Mouse (Mus musculus) right cerebral cortex, adult 18-20 months (tissue): ENCODE measurements around the gene Cenpk.
"Not testable (repeated sequence)": the region's sequence is repeated elsewhere in the genome, so short reads cannot be mapped to it uniquely, and the experiment has no call there.

Experiments
- DNase-seq: peaks from one replicate; pipeline ENCODE4 v3.0.0; 2022; ENCODE audit warnings: mixed read lengths

Cenpk gene

GRCm38 (mm10) chr13:104228384-104229066 is at the start of gene Cenpk, which contains the start of gene Ppwd1:
Cenpk (plus strand) TSS chr13:104228611.
Ppwd1 (minus strand) TSS chr13:104228843.
- peak; percentile 96 for DNase-seq

- DNase-seq, result peak; percentile 99
These were observed 49.7 kb upstream of the Cenpk start, which contains the start of gene Trim23 for GRCm38 (mm10) chr13:104178650-104179121. Trim23 (plus strand) TSS chr13:104178797.

- DNase-seq, result no peak
These were observed 49.1 kb upstream of the Cenpk start for GRCm38 (mm10) chr13:104179176-104179888.

- no peak for DNase-seq
These were observed 41.1 kb upstream of the Cenpk start for GRCm38 (mm10) chr13:104187357-104187756.

GRCm38 (mm10) chr13:104195891-104196290 is 32.5 kb upstream of the Cenpk start:
- DNase-seq, result not testable (repeated sequence)

GRCm38 (mm10) chr13:104204313-104204712 is 24.1 kb upstream of the Cenpk start:
- no peak for DNase-seq

GRCm38 (mm10) chr13:104227478-104227877 is 933 bp upstream of the Cenpk start:
- DNase-seq, result no peak

- no peak for DNase-seq
These were observed 770 bp downstream of the Cenpk start for GRCm38 (mm10) chr13:104229181-104229580.

GRCm38 (mm10) chr13:104258997-104259396 is 30.6 kb downstream of the Cenpk start:
- DNase-seq, result no peak

- DNase-seq, result no peak
These were observed 56.6 kb downstream of the Cenpk start for GRCm38 (mm10) chr13:104285031-104285431.

- peak; percentile 8 for DNase-seq
These were observed 57.4 kb downstream of the Cenpk start for GRCm38 (mm10) chr13:104285737-104286311.

GRCm38 (mm10) chr13:104286336-104286735 is 57.9 kb downstream of the Cenpk start:
- no peak for DNase-seq

GRCm38 (mm10) chr13:104286897-104287309 is 58.5 kb downstream of the Cenpk start:
- DNase-seq, result peak; percentile 91

GRCm38 (mm10) chr13:104287366-104288225 is 59.2 kb downstream of the Cenpk start, which contains the start of gene Adamts6:
Adamts6 (plus strand) TSS chr13:104287835.
- DNase-seq, result peak; percentile 10

- DNase-seq, result peak; percentile 15
These were observed 59.9 kb downstream of the Cenpk start for GRCm38 (mm10) chr13:104288226-104288859.

- no peak for DNase-seq
These were observed 60.8 kb downstream of the Cenpk start for GRCm38 (mm10) chr13:104289176-104289575.

- DNase-seq, result no peak
These were observed 67.1 kb downstream of the Cenpk start for GRCm38 (mm10) chr13:104295472-104295871.
